Mouse (Mus musculus): ENCODE measurements around the gene Mki67.

GRCm38 (mm10) chr7:135745091-135745490 is 28.9 kb upstream of the Mki67 start:
- TF ChIP-seq EP300 (IDR thresholded peaks at IDR 0.05; ENCODE audit: low read depth) (no peak), CTCF (IDR thresholded peaks at IDR 0.05; ENCODE audit: low read depth) (no peak)

Data from heart, postnatal 0 days (tissue).